Mouse (Mus musculus) granulocyte monocyte progenitor cell, adult 5-6 weeks (primary cell): ENCODE results near the gene Tnpo2. TPM values are rescaled to one million over a fixed set of nuclear protein-coding genes. Genes with fewer than 3 reads are reported as not detected.

Experiments
- ATAC-seq: replicated peaks from 2 replicates; pipeline ENCODE4 v1.8.0; 2016; ENCODE audit warnings: mild to moderate bottlenecking, moderate TSS enrichment, inconsistent platforms; ENCODE audit not compliant: poor library complexity, severe bottlenecking
- total RNA-seq, 2 experiments: library from RNA; stranded (forward) in 1 of 2; stranded (reverse) in 1 of 2; fragments of 200-712, 200-1000 nt in 1 of 2; fragments of >200 nt in 1 of 2; fragmentation: Nextera tagmentation in 1 of 2; gene quantifications; 2 replicates each; pipeline ENCODE4 v1.2.3; 2014 to 2017

Tnpo2 gene
- total RNA-seq, 2 experiments from 2014 or later = 19.6 to 26.8 TPM

DNA sequence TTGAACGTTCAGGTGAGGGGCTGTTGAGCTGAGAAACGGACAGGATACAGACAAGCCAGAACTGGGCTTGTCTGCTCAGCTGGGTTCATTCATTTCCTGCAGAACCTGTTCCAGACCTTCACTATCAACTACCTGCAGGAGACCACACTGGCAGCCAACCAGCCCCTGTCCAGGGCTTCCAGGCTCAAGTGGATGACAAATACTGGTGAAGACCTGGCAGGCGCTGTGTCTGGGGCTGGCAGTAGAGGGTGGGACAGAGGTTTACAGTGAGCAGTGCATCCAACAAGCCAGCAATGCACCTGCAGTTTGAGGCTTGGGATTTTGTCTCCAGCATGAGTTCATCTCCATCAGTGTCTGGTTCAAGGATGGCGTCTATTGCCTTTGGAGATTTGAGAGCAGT, 60.1 kb downstream of the Tnpo2 start:
- ATAC-seq = no peak

DNA sequence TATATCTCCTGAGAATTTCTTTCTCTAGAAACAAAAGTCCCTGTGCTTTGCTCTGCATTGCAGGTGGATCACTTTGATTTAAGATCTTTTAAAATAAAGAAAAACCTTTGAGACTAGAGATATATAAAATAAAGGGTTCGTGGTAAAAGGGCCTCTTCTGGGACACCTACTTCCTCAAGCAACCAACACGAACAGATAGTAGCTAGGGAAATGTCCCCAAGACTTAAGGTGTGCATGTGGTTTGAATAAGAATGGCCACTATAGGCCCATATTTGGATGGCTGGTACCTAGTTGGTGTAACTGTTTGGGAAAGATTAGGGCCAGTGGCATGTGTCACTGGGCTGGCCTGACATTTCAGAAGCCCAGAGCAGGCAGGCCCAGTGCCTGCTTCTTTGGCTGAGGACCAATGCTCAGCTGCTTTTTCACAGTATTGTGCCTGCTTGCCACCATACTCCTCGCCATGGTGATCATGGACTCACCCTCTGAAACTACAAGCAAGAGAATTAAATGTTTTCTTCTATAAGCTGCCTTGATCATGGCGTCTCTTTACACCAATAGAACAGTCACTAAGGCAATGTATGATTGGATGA, 63.5 kb downstream of the Tnpo2 start:
- no peak for ATAC-seq

Other genes with a start within 250 kb of the Tnpo2 start
- gene Nfix, start 236.6 kb upstream of the Tnpo2 start, total RNA-seq (2014; fragmentation: Nextera tagmentation) = 25.7 and 51.2 TPM in 2 replicates
- 9.5 and 12.8 TPM in 2 replicates for gene Nfix, start 236.6 kb upstream of the Tnpo2 start, total RNA-seq (2017)
- 4.1 and 4.7 TPM in 2 replicates for gene Dand5, start 214.1 kb upstream of the Tnpo2 start, total RNA-seq (2014; fragmentation: Nextera tagmentation)
- 3.6 and 3.7 TPM in 2 replicates for gene Dand5, start 214.1 kb upstream of the Tnpo2 start, total RNA-seq (2017)
- 17.0 and 19.2 TPM in 2 replicates for gene Gadd45gip1, start 205.4 kb upstream of the Tnpo2 start, total RNA-seq (2014; fragmentation: Nextera tagmentation)
- 46.2 and 52.4 TPM in 2 replicates for gene Gadd45gip1, start 205.4 kb upstream of the Tnpo2 start, total RNA-seq (2017)
- gene Rad23a, start 196.2 kb upstream of the Tnpo2 start, total RNA-seq (2014; fragmentation: Nextera tagmentation) = 41.8 TPM in 2 replicates
- 20.1 and 21.4 TPM in 2 replicates for gene Rad23a, start 196.2 kb upstream of the Tnpo2 start, total RNA-seq (2017)
- 1,333 and 1,645 TPM in 2 replicates for gene Calr, start 190.0 kb upstream of the Tnpo2 start, total RNA-seq (2014; fragmentation: Nextera tagmentation)
- gene Calr, start 190.0 kb upstream of the Tnpo2 start, total RNA-seq (2017) = 4,572 and 4,672 TPM in 2 replicates
- gene Farsa, start 179.9 kb upstream of the Tnpo2 start, total RNA-seq (2014; fragmentation: Nextera tagmentation) = 90.9 TPM in 2 replicates
- gene Farsa, start 179.9 kb upstream of the Tnpo2 start, total RNA-seq (2017) = 187 and 190 TPM in 2 replicates
- 172 and 176 TPM in 2 replicates for gene Syce2, start 164.8 kb upstream of the Tnpo2 start, total RNA-seq (2014; fragmentation: Nextera tagmentation)
- gene Syce2, start 164.8 kb upstream of the Tnpo2 start, total RNA-seq (2017) = 126 and 155 TPM in 2 replicates
- gene Gcdh, start 143.0 kb upstream of the Tnpo2 start, total RNA-seq (2014; fragmentation: Nextera tagmentation) = 23.2 and 25.8 TPM in 2 replicates
- 20.1 and 30.3 TPM in 2 replicates for gene Gcdh, start 143.0 kb upstream of the Tnpo2 start, total RNA-seq (2017)
- 0.52 and 1.0 TPM in 2 replicates for gene Klf1, start 135.0 kb upstream of the Tnpo2 start, total RNA-seq (2014; fragmentation: Nextera tagmentation)
- gene Klf1, start 135.0 kb upstream of the Tnpo2 start, total RNA-seq (2017) = 0.43 and 0.72 TPM in 2 replicates
- 35.6 and 55.5 TPM in 2 replicates for gene Dnase2a, start 128.4 kb upstream of the Tnpo2 start, total RNA-seq (2014; fragmentation: Nextera tagmentation)
- 59.6 and 117 TPM in 2 replicates for gene Dnase2a, start 128.4 kb upstream of the Tnpo2 start, total RNA-seq (2017)
- not detected in 2 replicates for gene Mast1, start 99.6 kb upstream of the Tnpo2 start, total RNA-seq (2014; fragmentation: Nextera tagmentation)
- not detected in 2 replicates for gene Mast1, start 99.6 kb upstream of the Tnpo2 start, total RNA-seq (2017)
- not detected in 2 replicates for gene Rtbdn, start 89.9 kb upstream of the Tnpo2 start, total RNA-seq (2014; fragmentation: Nextera tagmentation)
- gene Rtbdn, start 89.9 kb upstream of the Tnpo2 start, total RNA-seq (2017) = not detected in 2 replicates
- gene Gm49661, start 67.5 kb upstream of the Tnpo2 start, total RNA-seq (2014; fragmentation: Nextera tagmentation) = not detected in 2 replicates
- not detected in 2 replicates for gene Gm49661, start 67.5 kb upstream of the Tnpo2 start, total RNA-seq (2017)
- 210 and 303 TPM in 2 replicates for gene Prdx2, start 67.3 kb upstream of the Tnpo2 start, total RNA-seq (2014; fragmentation: Nextera tagmentation)
- 360 and 421 TPM in 2 replicates for gene Prdx2, start 67.3 kb upstream of the Tnpo2 start, total RNA-seq (2017)
- gene Rnaseh2a, start 67.1 kb upstream of the Tnpo2 start, total RNA-seq (2014; fragmentation: Nextera tagmentation) = 116 and 172 TPM in 2 replicates
- gene Rnaseh2a, start 67.1 kb upstream of the Tnpo2 start, total RNA-seq (2017) = 91.3 and 148 TPM in 2 replicates
- 3.3 and 14.2 TPM in 2 replicates for gene Junb, start 58.2 kb upstream of the Tnpo2 start, total RNA-seq (2014; fragmentation: Nextera tagmentation)
- gene Junb, start 58.2 kb upstream of the Tnpo2 start, total RNA-seq (2017) = 39.6 and 46.0 TPM in 2 replicates
- gene Hook2, start 46.3 kb upstream of the Tnpo2 start, total RNA-seq (2014; fragmentation: Nextera tagmentation) = 5.2 and 6.1 TPM in 2 replicates
- 5.7 and 8.2 TPM in 2 replicates for gene Hook2, start 46.3 kb upstream of the Tnpo2 start, total RNA-seq (2017)
- not detected in 2 replicates for gene Best2, start 22.4 kb upstream of the Tnpo2 start, total RNA-seq (2014; fragmentation: Nextera tagmentation)
- not detected in 2 replicates for gene Best2, start 22.4 kb upstream of the Tnpo2 start, total RNA-seq (2017)
- 73.1 and 73.3 TPM in 2 replicates for gene Asna1, start 11.6 kb upstream of the Tnpo2 start, total RNA-seq (2014; fragmentation: Nextera tagmentation)
- gene Asna1, start 11.6 kb upstream of the Tnpo2 start, total RNA-seq (2017) = 74.5 and 91.2 TPM in 2 replicates
- 112 and 128 TPM in 2 replicates for gene Trir, start 10.1 kb upstream of the Tnpo2 start, total RNA-seq (2014; fragmentation: Nextera tagmentation)
- gene Trir, start 10.1 kb upstream of the Tnpo2 start, total RNA-seq (2017) = 245 and 280 TPM in 2 replicates
- 11.6 and 13.5 TPM in 2 replicates for gene Fbxw9, start 23.1 kb downstream of the Tnpo2 start, total RNA-seq (2014; fragmentation: Nextera tagmentation)
- gene Fbxw9, start 23.1 kb downstream of the Tnpo2 start, total RNA-seq (2017) = 4.1 and 5.9 TPM in 2 replicates
- not detected in 2 replicates for gene Gm5741, start 31.1 kb downstream of the Tnpo2 start, total RNA-seq (2014; fragmentation: Nextera tagmentation)
- gene Gm5741, start 31.1 kb downstream of the Tnpo2 start, total RNA-seq (2017) = not detected in 2 replicates
- 42.0 and 66.5 TPM in 2 replicates for gene Dhps, start 34.8 kb downstream of the Tnpo2 start, total RNA-seq (2014; fragmentation: Nextera tagmentation)
- 19.6 and 30.1 TPM in 2 replicates for gene Dhps, start 34.8 kb downstream of the Tnpo2 start, total RNA-seq (2017)
- 189 and 191 TPM in 2 replicates for gene Wdr83os, start 43.8 kb downstream of the Tnpo2 start, total RNA-seq (2014; fragmentation: Nextera tagmentation)
- 36.6 and 47.4 TPM in 2 replicates for gene Wdr83os, start 43.8 kb downstream of the Tnpo2 start, total RNA-seq (2017)
- 56.2 and 81.8 TPM in 2 replicates for gene Wdr83, start 44.4 kb downstream of the Tnpo2 start, total RNA-seq (2014; fragmentation: Nextera tagmentation)
- gene Wdr83, start 44.4 kb downstream of the Tnpo2 start, total RNA-seq (2017) = 23.3 and 32.8 TPM in 2 replicates
- gene Man2b1, start 46.4 kb downstream of the Tnpo2 start, total RNA-seq (2014; fragmentation: Nextera tagmentation) = 91.4 and 110 TPM in 2 replicates
- gene Man2b1, start 46.4 kb downstream of the Tnpo2 start, total RNA-seq (2017) = 52.9 and 83.5 TPM in 2 replicates
- gene Zfp791, start 86.2 kb downstream of the Tnpo2 start, total RNA-seq (2014; fragmentation: Nextera tagmentation) = not detected in 2 replicates
- not detected in 2 replicates for gene Zfp791, start 86.2 kb downstream of the Tnpo2 start, total RNA-seq (2017)
- gene Cks1brt, start 115.0 kb downstream of the Tnpo2 start, total RNA-seq (2014; fragmentation: Nextera tagmentation) = not detected in 2 replicates
- not detected in 2 replicates for gene Cks1brt, start 115.0 kb downstream of the Tnpo2 start, total RNA-seq (2017)
- not detected in 2 replicates for gene Olfr371, start 189.1 kb downstream of the Tnpo2 start, total RNA-seq (2014; fragmentation: Nextera tagmentation)
- gene Olfr371, start 189.1 kb downstream of the Tnpo2 start, total RNA-seq (2017) = not detected in 2 replicates